ENCODE assay signal across 24 mouse cellular contexts in genomic region chr12:67914603-67915002, GRCm38 (mm10).
DNase-seq lines count a peak whose midpoint lies in the region; ATAC-seq and TF ChIP-seq lines count a peak whose summit lies in the region.
"Had no signal": no experiment of that assay in that cellular context is flagged by ENCODE, and none has a peak within 500 bp of the region (broad histone marks: within the 10 kb centered on the region; RNA-seq: fewer than 3 reads in every experiment).

No protein-coding gene starts in this region.

- H3K4me3 ChIP-seq in forebrain, embryonic 12.5 days (replicated peaks), result no peak overlapping the region
- no peak overlapping the region for H3K4me3 ChIP-seq in forebrain, embryonic 15.5 days
- H3K4me3 ChIP-seq in neural tube, embryonic 12.5 days, result no peak overlapping the region
- H3K4me3 ChIP-seq in midbrain, embryonic 16.5 days (ENCODE audit: low read depth, low read length), result no peak overlapping the region
- no peak overlapping the region for H3K4me3 ChIP-seq in liver, embryonic 11.5 days (ENCODE audit: low read depth, low read length)
- no peak overlapping the region for H3K4me3 ChIP-seq in intestine, postnatal 0 days (ENCODE audit: low read depth, low read length)
- H3K4me3 ChIP-seq: forebrain, embryonic 13.5 days; heart, embryonic 12.5 days; limb, embryonic 10.5 days had no signal

- 68% methylated on average over 4 of the region's 4 CpGs for WGBS in forebrain, embryonic 12.5 days
- 44% methylated on average over 4 of the region's 4 CpGs for WGBS in forebrain, embryonic 15.5 days
- WGBS in neural tube, embryonic 12.5 days, result 68% methylated on average over 4 of the region's 4 CpGs
- WGBS in midbrain, embryonic 16.5 days, result 54% methylated on average over 4 of the region's 4 CpGs
- 64% methylated on average over 4 of the region's 4 CpGs for WGBS in liver, embryonic 11.5 days
- WGBS in intestine, postnatal 0 days, result 53% methylated on average over 4 of the region's 4 CpGs

- no peak overlapping the region for H3K9ac ChIP-seq in forebrain, embryonic 12.5 days
- H3K9ac ChIP-seq in forebrain, embryonic 15.5 days (replicated peaks), result no peak overlapping the region
- no peak overlapping the region for H3K9ac ChIP-seq in neural tube, embryonic 12.5 days
- no peak overlapping the region for H3K9ac ChIP-seq in midbrain, embryonic 16.5 days (ENCODE audit: low read depth, low read length)
- H3K9ac ChIP-seq in liver, embryonic 11.5 days (ENCODE audit: low read depth, low read length), result no peak overlapping the region
- no peak overlapping the region for H3K9ac ChIP-seq in intestine, postnatal 0 days (ENCODE audit: low read depth, low read length)
- H3K9ac ChIP-seq: forebrain, embryonic 13.5 days; heart, embryonic 12.5 days had no signal

- H3K4me2 ChIP-seq in forebrain, embryonic 12.5 days, result no peak overlapping the region
- H3K4me2 ChIP-seq in forebrain, embryonic 15.5 days (replicated peaks), result no peak overlapping the region
- no peak overlapping the region for H3K4me2 ChIP-seq in neural tube, embryonic 12.5 days (replicated peaks)
- H3K4me2 ChIP-seq in midbrain, embryonic 16.5 days (ENCODE audit: low read length), result no peak overlapping the region
- H3K4me2 ChIP-seq in liver, embryonic 11.5 days, result no peak overlapping the region
- H3K4me2 ChIP-seq in intestine, postnatal 0 days (replicated peaks; ENCODE audit: low read depth), result no peak overlapping the region
- H3K4me2 ChIP-seq: forebrain, embryonic 13.5 days; heart, embryonic 12.5 days had no signal

- no peaks in the 10 kb centered on the region for H3K9me3 ChIP-seq in forebrain, embryonic 12.5 days
- H3K9me3 ChIP-seq in forebrain, embryonic 15.5 days, result no peaks in the 10 kb centered on the region
- no peaks in the 10 kb centered on the region for H3K9me3 ChIP-seq in neural tube, embryonic 12.5 days
- no peaks in the 10 kb centered on the region for H3K9me3 ChIP-seq in midbrain, embryonic 16.5 days (replicated peaks; ENCODE audit: control insufficient read depth, low read length, poor library complexity, severe bottlenecking)
- H3K9me3 ChIP-seq in liver, embryonic 11.5 days (ENCODE audit: control insufficient read depth, low read length), result no peaks in the 10 kb centered on the region
- H3K9me3 ChIP-seq in intestine, postnatal 0 days (ENCODE audit: control insufficient read depth), result no peaks in the 10 kb centered on the region
- H3K9me3 ChIP-seq: forebrain, embryonic 13.5 days; heart, embryonic 12.5 days; limb, embryonic 10.5 days had no signal

- no peaks in the 10 kb centered on the region for H3K27me3 ChIP-seq in forebrain, embryonic 12.5 days
- no peaks in the 10 kb centered on the region for H3K27me3 ChIP-seq in forebrain, embryonic 15.5 days
- H3K27me3 ChIP-seq in neural tube, embryonic 12.5 days (replicated peaks), result no peaks in the 10 kb centered on the region
- no peaks in the 10 kb centered on the region for H3K27me3 ChIP-seq in midbrain, embryonic 16.5 days (ENCODE audit: control insufficient read depth, insufficient read depth, low read depth, low read length)
- H3K27me3 ChIP-seq in liver, embryonic 11.5 days (replicated peaks; ENCODE audit: control insufficient read depth, insufficient read depth, low read length), result no peaks in the 10 kb centered on the region
- no peaks in the 10 kb centered on the region for H3K27me3 ChIP-seq in intestine, postnatal 0 days (replicated peaks; ENCODE audit: control insufficient read depth, insufficient read depth, low read length)
- H3K27me3 ChIP-seq: forebrain, embryonic 13.5 days; heart, embryonic 12.5 days had no signal

- no peaks in the 10 kb centered on the region for H3K36me3 ChIP-seq in forebrain, embryonic 12.5 days (replicated peaks)
- H3K36me3 ChIP-seq in forebrain, embryonic 15.5 days, result no peaks in the 10 kb centered on the region
- no peaks in the 10 kb centered on the region for H3K36me3 ChIP-seq in neural tube, embryonic 12.5 days
- H3K36me3 ChIP-seq in midbrain, embryonic 16.5 days (ENCODE audit: control insufficient read depth, insufficient read depth, low read length), result no peaks in the 10 kb centered on the region
- no peaks in the 10 kb centered on the region for H3K36me3 ChIP-seq in liver, embryonic 11.5 days (ENCODE audit: control insufficient read depth, insufficient read depth, low read length)
- H3K36me3 ChIP-seq in intestine, postnatal 0 days (ENCODE audit: control insufficient read depth, insufficient read depth), result no peaks in the 10 kb centered on the region
- H3K36me3 ChIP-seq: heart, embryonic 12.5 days; limb, embryonic 10.5 days had no signal

- no peak overlapping the region for H3K27ac ChIP-seq in forebrain, embryonic 12.5 days
- H3K27ac ChIP-seq in forebrain, embryonic 15.5 days (replicated peaks), result no peak overlapping the region
- no peak overlapping the region for H3K27ac ChIP-seq in neural tube, embryonic 12.5 days
- no peak overlapping the region for H3K27ac ChIP-seq in midbrain, embryonic 16.5 days (ENCODE audit: low read length)
- no peak overlapping the region for H3K27ac ChIP-seq in liver, embryonic 11.5 days (ENCODE audit: low read depth, low read length)
- H3K27ac ChIP-seq in intestine, postnatal 0 days (ENCODE audit: low read depth, low read length), result no peak overlapping the region
- H3K27ac ChIP-seq: forebrain, embryonic 13.5 days; limb, embryonic 10.5 days; macrophage had no signal

- DNase-seq in neural tube, embryonic 10.5 days (ENCODE audit: extremely low spot score, low spot score), result no peak
- DNase-seq in liver, embryonic 11.5 days (ENCODE audit: low spot score), result no peak
- DNase-seq: adrenal gland, postnatal 36 days; cerebellum, adult 11 months; cerebellum, adult 9-11 months; gastrocnemius, postnatal 25 days; heart, adult 18-20 months; heart, postnatal 10 days; kidney, adult 11 months; layer of hippocampus, adult 9-11 months; liver; right cerebral cortex, adult 18-20 months; right cerebral cortex, postnatal 4 days; thymus, postnatal 14 days had no signal

- no peak for TF ChIP-seq CTCF in intestine, postnatal 0 days (IDR thresholded peaks at IDR 0.05; ENCODE audit: low read depth)

- H3K4me1 ChIP-seq in forebrain, embryonic 12.5 days, result no peaks in the 10 kb centered on the region
- H3K4me1 ChIP-seq in forebrain, embryonic 15.5 days, result no peaks in the 10 kb centered on the region
- H3K4me1 ChIP-seq in neural tube, embryonic 12.5 days, result no peaks in the 10 kb centered on the region
- H3K4me1 ChIP-seq in midbrain, embryonic 16.5 days (ENCODE audit: control insufficient read depth, insufficient read depth, low read length), result no peaks in the 10 kb centered on the region
- no peaks in the 10 kb centered on the region for H3K4me1 ChIP-seq in liver, embryonic 11.5 days (replicated peaks; ENCODE audit: control insufficient read depth, insufficient read depth, low read length)
- H3K4me1 ChIP-seq in intestine, postnatal 0 days (replicated peaks; ENCODE audit: control insufficient read depth, insufficient read depth, low read length), result no peaks in the 10 kb centered on the region
- H3K4me1 ChIP-seq: forebrain, embryonic 13.5 days; heart, embryonic 12.5 days; limb, embryonic 10.5 days had no signal

- 0 out of 2 replicates have a peak, but pooled peaks have one; percentile 41 for ATAC-seq in forebrain, embryonic 12.5 days (ENCODE audit: low FRiP score)
- no peak for ATAC-seq in forebrain, embryonic 15.5 days (replicated peaks)
- ATAC-seq in neural tube, embryonic 12.5 days (ENCODE audit: low FRiP score, low read depth), result 0 out of 2 replicates have a peak, but pooled peaks have one; percentile 66
- 0 out of 2 replicates have a peak, but pooled peaks have one; percentile 39 for ATAC-seq in midbrain, embryonic 16.5 days
- no peak for ATAC-seq in liver, embryonic 11.5 days (replicated peaks; ENCODE audit: low FRiP score)
- ATAC-seq in intestine, postnatal 0 days, result no peak
- ATAC-seq: CD4-positive, CD25-positive, alpha-beta regulatory T cell, adult 4 months; forebrain, embryonic 13.5 days had no signal

Comparison
In these comparisons a context has a peak if more than half of its experiments do, and no peak if none do; other contexts are left out.
1. ATAC-seq: peak in forebrain, embryonic 12.5 days (single experiment), neural tube, embryonic 12.5 days (single experiment) and midbrain, embryonic 16.5 days (single experiment); none in forebrain, embryonic 15.5 days (single experiment), liver, embryonic 11.5 days (single experiment) and intestine, postnatal 0 days (single experiment).